Mouse (Mus musculus) liver, postnatal 0 days (tissue): Measurements from ENCODE around the gene Lmx1a.

Experiments
- CTCF ChIP-seq: sonication (generic); IDR thresholded peaks from 2 replicates; pipeline ENCODE4 v1.5.1; 2016; ENCODE audit warnings: antibody characterized with exemption, low read depth
- EP300 ChIP-seq: IDR thresholded peaks from 2 replicates; pipeline ENCODE4 v1.6.1; 2016; ENCODE audit warnings: antibody characterized with exemption, low read depth, mild to moderate bottlenecking

GRCm38 (mm10) chr1:167815166-167815565 is 126.1 kb downstream of the Lmx1a start:
- no peak for TF ChIP-seq CTCF
- TF ChIP-seq EP300 = no peak
